Mouse (Mus musculus): ENCODE results near the gene Txlnb. TPM values are rescaled to one million over a fixed set of nuclear protein-coding genes. Genes with fewer than 3 reads are reported as not detected.
"Not testable (repeated sequence)": the region's sequence is repeated elsewhere in the genome, so short reads cannot be mapped to it uniquely, and the experiment has no call there.

The Txlnb gene
- polyA plus RNA-seq, 1 experiment from 2014 or later = 1.9 TPM

GRCm38 (mm10) chr10:17775079-17775478, 20.9 kb upstream of the Txlnb start:
- Histone ChIP-seq H3K4me1 (replicated peaks; ENCODE audit: control insufficient read depth, insufficient read depth, low read length) (no peaks in the 10 kb centered on the region), H3K36me3 (replicated peaks; ENCODE audit: control insufficient read depth, insufficient read depth) (no peaks in the 10 kb centered on the region), H3K9ac (no peak overlapping the region), H3K4me2 (replicated peaks) (no peak overlapping the region), H3K4me3 (replicated peaks; ENCODE audit: low read length) (no peak overlapping the region), H3K27me3 (ENCODE audit: control insufficient read depth, insufficient read depth, low read length) (no peaks in the 10 kb centered on the region), H3K27ac (no peak overlapping the region), H3K9me3 (ENCODE audit: control insufficient read depth, low read length) (no peaks in the 10 kb centered on the region)
- no peak for DNase-seq (ENCODE audit: low spot score)
- WGBS = 86% methylated on average over 4 of the region's 4 CpGs
- no peak for ATAC-seq (ENCODE audit: low FRiP score)

DNA sequence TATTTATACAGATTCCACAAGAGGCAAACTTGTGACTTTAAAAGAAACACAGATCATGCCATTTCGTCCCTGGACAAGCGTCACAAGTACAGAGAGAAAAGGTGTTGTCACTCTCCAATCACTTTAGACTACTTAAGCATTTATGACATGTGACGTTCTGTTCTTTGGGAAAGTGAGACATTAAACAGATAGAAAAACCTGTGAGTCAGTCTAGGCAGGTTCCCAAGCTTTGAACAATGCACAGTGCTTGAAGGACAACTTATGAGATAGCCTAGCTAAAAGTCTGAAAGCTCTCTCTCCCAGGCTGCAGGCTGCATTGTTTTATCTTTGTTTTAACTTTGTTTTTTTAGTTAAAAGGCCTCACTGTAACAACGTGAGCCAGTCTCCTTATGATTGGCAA, 19.3 kb upstream of the Txlnb start:
- DNase-seq (ENCODE audit: low spot score); ATAC-seq (ENCODE audit: low FRiP score); H3K9me3 ChIP-seq (ENCODE audit: control insufficient read depth, low read length); H3K27ac ChIP-seq; H3K27me3 ChIP-seq (ENCODE audit: control insufficient read depth, insufficient read depth, low read length); H3K9ac ChIP-seq; H3K4me2 ChIP-seq (replicated peaks); H3K36me3 ChIP-seq (replicated peaks; ENCODE audit: control insufficient read depth, insufficient read depth); H3K4me3 ChIP-seq (replicated peaks; ENCODE audit: low read length); H3K4me1 ChIP-seq (replicated peaks; ENCODE audit: control insufficient read depth, insufficient read depth, low read length): not testable (repeated sequence)
- 77% methylated on average over 4 of the region's 4 CpGs for WGBS

DNA sequence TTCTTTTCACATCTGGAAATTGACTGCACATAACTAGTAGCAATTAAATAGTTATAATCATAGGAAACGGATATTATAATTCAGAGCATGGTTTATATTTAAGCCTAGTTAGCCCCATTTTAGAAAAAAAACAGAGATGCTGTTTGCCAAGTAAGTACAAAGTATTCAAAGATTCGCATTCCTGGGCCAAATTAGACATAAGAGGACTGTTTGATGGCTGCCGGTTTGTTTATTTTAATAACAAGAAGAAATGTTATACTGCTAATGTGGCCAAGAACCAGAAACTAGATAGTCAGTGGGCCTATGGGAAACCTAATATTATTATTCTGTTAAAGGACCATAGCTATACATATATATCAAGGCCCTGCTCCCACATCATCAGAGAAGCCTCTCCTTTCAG, 9.3 kb upstream of the Txlnb start:
- Histone ChIP-seq H3K4me2 (replicated peaks) (no peak overlapping the region), H3K27ac (no peak overlapping the region), H3K9me3 (ENCODE audit: control insufficient read depth, low read length) (no peaks in the 10 kb centered on the region), H3K4me3 (replicated peaks; ENCODE audit: low read length) (no peak overlapping the region), H3K9ac (no peak overlapping the region), H3K36me3 (replicated peaks; ENCODE audit: control insufficient read depth, insufficient read depth) (no peaks in the 10 kb centered on the region), H3K4me1 (replicated peaks; ENCODE audit: control insufficient read depth, insufficient read depth, low read length) (no peaks in the 10 kb centered on the region), H3K27me3 (ENCODE audit: control insufficient read depth, insufficient read depth, low read length) (no peaks in the 10 kb centered on the region)
- 87% methylated on average over 3 of the region's 3 CpGs for WGBS
- no peak for ATAC-seq (ENCODE audit: low FRiP score)
- no peak for DNase-seq (ENCODE audit: low spot score)

GRCm38 (mm10) chr10:17787938-17788337, 8.1 kb upstream of the Txlnb start:
- DNase-seq (ENCODE audit: low spot score) (no peak), ATAC-seq (ENCODE audit: low FRiP score) (no peak)
- Histone ChIP-seq H3K27ac (no peak overlapping the region), H3K9me3 (ENCODE audit: control insufficient read depth, low read length) (no peaks in the 10 kb centered on the region), H3K9ac (no peak overlapping the region), H3K4me3 (replicated peaks; ENCODE audit: low read length) (no peak overlapping the region), H3K27me3 (ENCODE audit: control insufficient read depth, insufficient read depth, low read length) (no peaks in the 10 kb centered on the region), H3K4me2 (replicated peaks) (no peak overlapping the region), H3K4me1 (replicated peaks; ENCODE audit: control insufficient read depth, insufficient read depth, low read length) (no peaks in the 10 kb centered on the region), H3K36me3 (replicated peaks; ENCODE audit: control insufficient read depth, insufficient read depth) (no peaks in the 10 kb centered on the region)
- whole genome bisulfite sequencing = 90% methylated on average over 1 of the region's 1 CpGs

DNA sequence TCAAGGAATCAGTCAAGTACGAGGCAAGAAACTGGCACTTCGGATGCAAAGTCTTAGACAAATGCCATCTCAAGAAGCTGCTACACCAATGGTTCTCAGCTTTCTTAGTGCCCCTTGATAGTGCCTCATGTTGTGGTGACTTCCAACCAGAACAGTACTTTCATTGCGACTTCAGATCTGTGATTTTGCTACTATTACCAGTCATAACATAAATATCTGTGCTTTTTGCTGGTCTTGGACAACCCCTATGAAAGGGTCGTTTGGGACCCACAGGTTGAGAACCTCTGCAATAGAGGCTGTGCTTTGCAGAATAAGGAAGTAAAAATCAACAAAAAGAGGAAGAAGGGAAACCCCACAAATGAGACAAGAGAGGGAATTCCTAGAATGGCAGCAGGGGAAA, 7.7 kb upstream of the Txlnb start:
- Histone ChIP-seq H3K4me3 (replicated peaks; ENCODE audit: low read length) (no peak overlapping the region), H3K4me1 (replicated peaks; ENCODE audit: control insufficient read depth, insufficient read depth, low read length) (no peaks in the 10 kb centered on the region), H3K27ac (no peak overlapping the region), H3K9me3 (ENCODE audit: control insufficient read depth, low read length) (no peaks in the 10 kb centered on the region), H3K9ac (no peak overlapping the region), H3K36me3 (replicated peaks; ENCODE audit: control insufficient read depth, insufficient read depth) (no peaks in the 10 kb centered on the region), H3K4me2 (replicated peaks) (no peak overlapping the region), H3K27me3 (ENCODE audit: control insufficient read depth, insufficient read depth, low read length) (no peaks in the 10 kb centered on the region)
- 91% methylated on average over 4 of the region's 4 CpGs for whole genome bisulfite sequencing
- ATAC-seq (ENCODE audit: low FRiP score) = no peak
- no peak for DNase-seq (ENCODE audit: low spot score)

- DNase-seq (ENCODE audit: low spot score) (no peak), ATAC-seq (ENCODE audit: low FRiP score) (no peak)
- Histone ChIP-seq H3K4me3 (replicated peaks; ENCODE audit: low read length) (no peak overlapping the region), H3K4me1 (replicated peaks; ENCODE audit: control insufficient read depth, insufficient read depth, low read length) (peaks cover 6% of the 10 kb centered on the region; the same call in 1 of the 2 replicates), H3K36me3 (replicated peaks; ENCODE audit: control insufficient read depth, insufficient read depth) (no peaks in the 10 kb centered on the region), H3K9me3 (ENCODE audit: control insufficient read depth, low read length) (no peaks in the 10 kb centered on the region), H3K9ac (no peak overlapping the region), H3K27me3 (ENCODE audit: control insufficient read depth, insufficient read depth, low read length) (no peaks in the 10 kb centered on the region), H3K27ac (no peak overlapping the region), H3K4me2 (replicated peaks) (no peak overlapping the region)
- 78% methylated on average over 5 of the region's 5 CpGs for WGBS
These were observed 2.1 kb upstream of the Txlnb start for GRCm38 (mm10) chr10:17793926-17794325.

- WGBS = 92% methylated on average over 5 of the region's 5 CpGs
- Histone ChIP-seq H3K9me3 (ENCODE audit: control insufficient read depth, low read length) (no peaks in the 10 kb centered on the region), H3K27me3 (ENCODE audit: control insufficient read depth, insufficient read depth, low read length) (no peaks in the 10 kb centered on the region), H3K9ac (no peak overlapping the region), H3K27ac (no peak overlapping the region), H3K36me3 (replicated peaks; ENCODE audit: control insufficient read depth, insufficient read depth) (no peaks in the 10 kb centered on the region), H3K4me3 (replicated peaks; ENCODE audit: low read length) (no peak overlapping the region), H3K4me1 (replicated peaks; ENCODE audit: control insufficient read depth, insufficient read depth, low read length) (peaks cover 6% of the 10 kb centered on the region; the same call in 1 of the 2 replicates), H3K4me2 (replicated peaks) (no peak overlapping the region)
- DNase-seq (ENCODE audit: low spot score) = no peak
- no peak for ATAC-seq (ENCODE audit: low FRiP score)
These were observed 1.6 kb upstream of the Txlnb start for GRCm38 (mm10) chr10:17794443-17794842.

DNA sequence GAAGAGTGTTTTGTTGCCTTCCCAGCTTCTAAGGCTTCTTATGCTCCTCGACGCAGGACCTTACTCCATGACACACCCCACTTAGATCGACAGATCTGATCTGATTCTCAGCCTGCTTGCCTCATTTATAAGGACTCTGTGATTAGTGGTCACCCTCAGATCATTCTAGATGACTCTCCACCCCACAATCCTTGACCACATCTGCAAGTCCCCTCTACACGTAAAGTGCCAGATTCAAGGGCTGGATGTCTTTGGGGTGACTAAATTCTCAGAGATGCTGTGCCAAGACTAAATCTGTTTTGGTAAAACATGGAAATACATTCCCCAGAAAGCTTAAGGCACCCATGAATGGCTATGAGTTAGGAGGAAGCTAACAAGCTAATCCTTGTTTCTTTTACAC, 799 bp upstream of the Txlnb start:
- no peaks in the 10 kb centered on the region for H3K36me3 ChIP-seq (replicated peaks; ENCODE audit: control insufficient read depth, insufficient read depth)
- 87% methylated on average over 4 of the region's 4 CpGs for WGBS
- DNase-seq (ENCODE audit: low spot score) (no peak), ATAC-seq (ENCODE audit: low FRiP score) (no peak)
- peaks cover 6% of the 10 kb centered on the region; the same call in 1 of the 2 replicates for H3K4me1 ChIP-seq (replicated peaks; ENCODE audit: control insufficient read depth, insufficient read depth, low read length)
- H3K9me3 ChIP-seq (ENCODE audit: control insufficient read depth, low read length) = no peaks in the 10 kb centered on the region
- peak overlapping the region; percentile 43; the same call in 1 of the 2 replicates for H3K4me2 ChIP-seq (replicated peaks)
- H3K4me3 ChIP-seq (replicated peaks; ENCODE audit: low read length) = no peak overlapping the region
- peak overlapping the region; percentile 51; the same call in 1 of the 2 replicates for H3K27ac ChIP-seq
- H3K27me3 ChIP-seq (ENCODE audit: control insufficient read depth, insufficient read depth, low read length) = no peaks in the 10 kb centered on the region
- no peak overlapping the region for H3K9ac ChIP-seq

- Histone ChIP-seq H3K36me3 (replicated peaks; ENCODE audit: control insufficient read depth, insufficient read depth) (no peaks in the 10 kb centered on the region), H3K27ac (no peak overlapping the region), H3K9ac (no peak overlapping the region), H3K4me2 (replicated peaks) (peak overlapping the region; percentile 43), H3K9me3 (ENCODE audit: control insufficient read depth, low read length) (no peaks in the 10 kb centered on the region), H3K27me3 (ENCODE audit: control insufficient read depth, insufficient read depth, low read length) (no peaks in the 10 kb centered on the region), H3K4me3 (replicated peaks; ENCODE audit: low read length) (no peak overlapping the region), H3K4me1 (replicated peaks; ENCODE audit: control insufficient read depth, insufficient read depth, low read length) (peaks cover 6% of the 10 kb centered on the region; the same call in 1 of the 2 replicates)
- no peak for ATAC-seq (ENCODE audit: low FRiP score)
- 58% methylated on average over 12 of the region's 12 CpGs for WGBS
- no peak for DNase-seq (ENCODE audit: low spot score)
These were observed 1.0 kb downstream of the Txlnb start for GRCm38 (mm10) chr10:17796846-17797631.
